Mouse (Mus musculus) megakaryocyte, embryonic 14.5 days (primary cell): ENCODE results near the gene Efnb3.

ENCODE experiments used
- FLI1 ChIP-seq: IDR thresholded peaks from 2 replicates; pipeline ENCODE4 v1.6.1; 2012; ENCODE audit warnings: low read length, inconsistent platforms, mixed read lengths
- GATA1 ChIP-seq: IDR thresholded peaks from 3 replicates; pipeline ENCODE4 v1.6.1; 2012; ENCODE audit warnings: mixed read lengths, low read length, inconsistent platforms, borderline replicate concordance

DNA sequence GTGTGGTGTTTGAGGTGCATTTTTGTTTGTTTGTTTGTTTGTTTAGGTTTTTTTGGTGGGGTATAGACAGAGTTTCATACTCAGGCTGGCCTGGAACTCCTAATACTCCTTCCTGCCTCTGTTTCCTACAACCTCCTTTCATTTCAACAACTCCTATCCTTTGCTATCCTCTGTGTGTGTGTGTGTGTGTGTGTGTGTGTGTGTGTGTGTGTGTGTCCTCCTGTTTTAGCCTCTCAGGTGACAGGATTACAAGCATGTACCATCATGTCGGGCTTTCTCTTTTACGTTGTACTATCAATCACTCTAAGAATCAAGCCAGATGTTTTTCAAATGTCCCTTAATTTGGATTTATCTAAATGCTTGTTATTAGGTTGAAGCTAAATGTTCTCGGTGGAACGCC, 33.4 kb downstream of the Efnb3 start:
- no peak for TF ChIP-seq GATA1
- TF ChIP-seq FLI1 = no peak
